Mouse (Mus musculus): ENCODE data around the gene Mrgprh. TPM values are rescaled to one million over a fixed set of nuclear protein-coding genes. Genes with fewer than 3 reads are reported as not detected.
"Not testable (repeated sequence)": the region's sequence is repeated elsewhere in the genome, so short reads cannot be mapped to it uniquely, and the experiment has no call there.

Gene Mrgprh
- polyA plus RNA-seq, 1 experiment from 2014 or later = not detected

- WGBS = 8% methylated on average over 14 of the region's 14 CpGs
- no peak overlapping the region for H3K27ac ChIP-seq
- no peaks in the 10 kb centered on the region for H3K4me1 ChIP-seq
- DNase-seq (ENCODE audit: extremely low spot score, low spot score) = peak; percentile 72
- H3K9me3 ChIP-seq = no peaks in the 10 kb centered on the region
- H3K36me3 ChIP-seq (replicated peaks) = no peaks in the 10 kb centered on the region
- 0 out of 2 replicates have a peak overlapping the region, but pooled peaks have one; percentile 1 for H3K4me3 ChIP-seq
- H3K27me3 ChIP-seq (ENCODE audit: poor library complexity, severe bottlenecking) = peaks cover 9% of the 10 kb centered on the region
These were observed 4.3 kb downstream of the Mrgprh start for GRCm38 (mm10) chr17:12880178-12880577.

GRCm38 (mm10) chr17:12881216-12881615 is 5.4 kb downstream of the Mrgprh start:
- WGBS = 77% methylated on average over 1 of the region's 1 CpGs
- Histone ChIP-seq H3K27ac (no peak overlapping the region), H3K36me3 (replicated peaks) (no peaks in the 10 kb centered on the region), H3K4me1 (no peaks in the 10 kb centered on the region), H3K9me3 (no peaks in the 10 kb centered on the region), H3K4me3 (no peak overlapping the region), H3K27me3 (ENCODE audit: poor library complexity, severe bottlenecking) (peaks cover 9% of the 10 kb centered on the region)
- no peak for DNase-seq (ENCODE audit: extremely low spot score, low spot score)

- Histone ChIP-seq H3K9me3 (no peaks in the 10 kb centered on the region), H3K36me3 (replicated peaks) (peaks cover 31% of the 10 kb centered on the region), H3K27ac (no peak overlapping the region), H3K4me3 (no peak overlapping the region), H3K27me3 (ENCODE audit: poor library complexity, severe bottlenecking) (no peaks in the 10 kb centered on the region), H3K4me1 (no peaks in the 10 kb centered on the region)
- 42% methylated on average over 6 of the region's 6 CpGs for WGBS
- DNase-seq (ENCODE audit: extremely low spot score, low spot score) = no peak
These were observed 10.8 kb downstream of the Mrgprh start for GRCm38 (mm10) chr17:12886620-12887019.

DNA sequence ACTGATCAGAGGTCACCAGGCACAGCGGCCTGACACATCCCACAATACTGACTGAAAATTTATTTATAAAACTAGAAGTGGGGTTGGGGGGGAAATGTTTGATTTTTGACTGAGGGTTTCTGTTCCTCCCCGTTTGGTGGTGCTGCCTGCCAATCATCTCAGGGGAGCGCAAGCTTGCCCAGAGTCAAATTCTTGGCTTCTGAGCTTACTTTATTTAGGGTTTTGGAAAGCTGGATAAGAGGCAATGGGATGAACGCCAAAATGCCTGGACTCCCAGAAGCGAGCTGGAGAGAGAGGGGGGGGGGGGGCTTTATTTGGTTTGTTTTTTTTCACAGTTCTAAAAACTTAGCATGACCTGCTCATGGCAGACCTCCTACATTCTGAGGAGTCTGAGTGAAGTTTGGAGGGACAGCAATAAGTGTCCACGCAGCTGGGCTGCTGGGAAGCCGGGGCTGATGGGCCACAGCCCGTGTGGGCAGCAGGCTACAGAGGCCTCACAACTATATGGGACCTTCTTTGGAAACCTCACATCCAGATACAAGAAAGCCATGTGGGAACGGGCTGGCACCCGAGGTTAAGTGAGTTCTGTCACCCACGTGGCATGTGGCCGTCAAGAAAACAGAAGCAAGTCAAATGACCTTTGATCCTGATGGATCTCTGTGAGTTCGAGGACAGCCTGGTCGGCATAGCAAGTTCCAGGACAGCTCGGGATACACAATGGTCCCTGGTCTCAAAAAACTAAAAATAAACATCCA is 11.4 kb downstream of the Mrgprh start:
- no peak overlapping the region for H3K27ac ChIP-seq
- H3K4me3 ChIP-seq = no peak overlapping the region
- H3K27me3 ChIP-seq (ENCODE audit: poor library complexity, severe bottlenecking) = no peaks in the 10 kb centered on the region
- no peaks in the 10 kb centered on the region for H3K4me1 ChIP-seq
- WGBS = 91% methylated on average over 15 of the region's 15 CpGs
- DNase-seq (ENCODE audit: extremely low spot score, low spot score) = no peak
- peaks cover 37% of the 10 kb centered on the region for H3K36me3 ChIP-seq (replicated peaks)
- no peaks in the 10 kb centered on the region for H3K9me3 ChIP-seq

GRCm38 (mm10) chr17:12891054-12891453 is 15.2 kb downstream of the Mrgprh start:
- Histone ChIP-seq H3K27ac (no peak overlapping the region), H3K4me3 (no peak overlapping the region), H3K27me3 (ENCODE audit: poor library complexity, severe bottlenecking) (no peaks in the 10 kb centered on the region), H3K4me1 (no peaks in the 10 kb centered on the region), H3K9me3 (no peaks in the 10 kb centered on the region), H3K36me3 (replicated peaks) (peaks cover 42% of the 10 kb centered on the region)
- no peak for DNase-seq (ENCODE audit: extremely low spot score, low spot score)
- 90% methylated on average over 4 of the region's 4 CpGs for WGBS

DNA sequence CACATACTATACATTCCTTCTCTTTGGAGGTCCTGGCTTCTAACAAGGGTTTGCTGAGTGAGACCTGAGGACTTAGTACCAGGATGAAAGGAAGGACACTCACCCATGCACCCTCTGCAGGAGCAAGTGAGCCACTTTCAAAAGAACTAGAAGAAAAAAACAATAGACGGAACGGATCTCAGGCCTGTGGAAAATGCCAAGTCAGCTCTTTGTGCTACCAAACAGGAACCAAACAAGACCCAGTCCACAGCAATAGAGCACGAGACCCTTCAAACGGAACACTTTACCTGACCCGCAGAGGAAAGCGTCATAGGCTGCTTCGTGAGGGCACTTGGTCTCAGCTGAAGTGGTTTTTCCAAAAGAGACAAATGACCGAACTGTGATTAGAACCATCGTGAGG is 16.2 kb downstream of the Mrgprh start:
- DNase-seq (ENCODE audit: extremely low spot score, low spot score) = no peak
- H3K27me3 ChIP-seq (ENCODE audit: poor library complexity, severe bottlenecking) = no peaks in the 10 kb centered on the region
- no peaks in the 10 kb centered on the region for H3K9me3 ChIP-seq
- H3K27ac ChIP-seq = no peak overlapping the region
- WGBS = 95% methylated on average over 9 of the region's 9 CpGs
- H3K4me1 ChIP-seq = no peaks in the 10 kb centered on the region
- no peak overlapping the region for H3K4me3 ChIP-seq
- H3K36me3 ChIP-seq (replicated peaks) = peaks cover 50% of the 10 kb centered on the region

DNA sequence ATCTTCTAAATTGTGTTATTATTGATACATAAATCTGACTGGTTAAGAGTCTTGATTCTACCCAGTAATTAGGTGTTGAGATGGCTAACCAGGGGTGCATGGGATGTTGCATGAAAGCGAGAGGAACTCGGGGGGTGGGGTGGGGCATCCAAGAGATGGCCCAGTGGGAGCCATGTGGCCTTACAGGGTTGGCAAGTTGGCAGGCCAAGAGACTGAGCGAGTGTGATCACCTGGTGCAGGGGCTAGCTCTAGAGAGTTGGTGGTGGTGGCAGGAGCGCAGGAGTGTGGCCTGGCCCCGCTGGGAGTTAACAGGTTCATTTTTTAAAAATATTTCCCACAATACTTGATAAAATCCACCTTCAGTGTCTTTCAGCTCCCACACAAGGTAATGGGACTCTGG is 21.8 kb downstream of the Mrgprh start:
- Histone ChIP-seq H3K36me3 (replicated peaks) (peaks cover 52% of the 10 kb centered on the region), H3K27me3 (ENCODE audit: poor library complexity, severe bottlenecking) (no peaks in the 10 kb centered on the region), H3K4me1 (peaks cover 5% of the 10 kb centered on the region), H3K27ac (peak overlapping the region; percentile 63), H3K4me3 (no peak overlapping the region), H3K9me3 (no peaks in the 10 kb centered on the region)
- DNase-seq (ENCODE audit: extremely low spot score, low spot score) = no peak
- 81% methylated on average over 5 of the region's 5 CpGs for WGBS

- H3K27ac ChIP-seq = peak overlapping the region; percentile 71; the same call in 1 of the 2 replicates
- H3K27me3 ChIP-seq (ENCODE audit: poor library complexity, severe bottlenecking); DNase-seq (ENCODE audit: extremely low spot score, low spot score); H3K4me3 ChIP-seq; H3K9me3 ChIP-seq: not testable (repeated sequence)
- peaks cover 13% of the 10 kb centered on the region for H3K4me1 ChIP-seq
- 51% methylated on average over 2 of the region's 2 CpGs for WGBS
- peaks cover 56% of the 10 kb centered on the region for H3K36me3 ChIP-seq (replicated peaks)
These were observed 22.8 kb downstream of the Mrgprh start for GRCm38 (mm10) chr17:12898607-12899006.

DNA sequence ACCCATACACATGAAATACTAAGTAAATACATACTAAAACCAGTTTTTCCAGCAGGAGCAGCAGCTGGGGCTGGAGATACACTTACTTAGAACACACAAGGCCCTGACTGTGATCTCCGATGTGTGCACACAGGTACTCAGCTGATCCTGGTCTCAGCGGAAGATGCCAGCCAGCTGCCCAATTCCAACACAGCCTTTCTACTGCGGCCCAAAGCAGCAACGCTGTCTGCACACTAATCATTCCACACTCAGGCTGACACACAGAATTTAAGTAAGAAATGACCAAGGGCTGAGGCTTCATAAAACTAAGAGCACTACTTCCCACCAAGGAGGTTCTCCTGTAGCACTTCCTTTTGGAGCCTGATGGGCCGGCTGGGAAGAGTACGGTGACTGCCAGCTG is 26.5 kb downstream of the Mrgprh start:
- 95% methylated on average over 6 of the region's 6 CpGs for WGBS
- peaks cover 18% of the 10 kb centered on the region for H3K4me1 ChIP-seq
- no peaks in the 10 kb centered on the region for H3K9me3 ChIP-seq
- H3K36me3 ChIP-seq (replicated peaks) = peaks cover 65% of the 10 kb centered on the region
- no peak overlapping the region for H3K27ac ChIP-seq
- no peak overlapping the region for H3K4me3 ChIP-seq
- DNase-seq (ENCODE audit: extremely low spot score, low spot score) = no peak
- no peaks in the 10 kb centered on the region for H3K27me3 ChIP-seq (ENCODE audit: poor library complexity, severe bottlenecking)

DNA sequence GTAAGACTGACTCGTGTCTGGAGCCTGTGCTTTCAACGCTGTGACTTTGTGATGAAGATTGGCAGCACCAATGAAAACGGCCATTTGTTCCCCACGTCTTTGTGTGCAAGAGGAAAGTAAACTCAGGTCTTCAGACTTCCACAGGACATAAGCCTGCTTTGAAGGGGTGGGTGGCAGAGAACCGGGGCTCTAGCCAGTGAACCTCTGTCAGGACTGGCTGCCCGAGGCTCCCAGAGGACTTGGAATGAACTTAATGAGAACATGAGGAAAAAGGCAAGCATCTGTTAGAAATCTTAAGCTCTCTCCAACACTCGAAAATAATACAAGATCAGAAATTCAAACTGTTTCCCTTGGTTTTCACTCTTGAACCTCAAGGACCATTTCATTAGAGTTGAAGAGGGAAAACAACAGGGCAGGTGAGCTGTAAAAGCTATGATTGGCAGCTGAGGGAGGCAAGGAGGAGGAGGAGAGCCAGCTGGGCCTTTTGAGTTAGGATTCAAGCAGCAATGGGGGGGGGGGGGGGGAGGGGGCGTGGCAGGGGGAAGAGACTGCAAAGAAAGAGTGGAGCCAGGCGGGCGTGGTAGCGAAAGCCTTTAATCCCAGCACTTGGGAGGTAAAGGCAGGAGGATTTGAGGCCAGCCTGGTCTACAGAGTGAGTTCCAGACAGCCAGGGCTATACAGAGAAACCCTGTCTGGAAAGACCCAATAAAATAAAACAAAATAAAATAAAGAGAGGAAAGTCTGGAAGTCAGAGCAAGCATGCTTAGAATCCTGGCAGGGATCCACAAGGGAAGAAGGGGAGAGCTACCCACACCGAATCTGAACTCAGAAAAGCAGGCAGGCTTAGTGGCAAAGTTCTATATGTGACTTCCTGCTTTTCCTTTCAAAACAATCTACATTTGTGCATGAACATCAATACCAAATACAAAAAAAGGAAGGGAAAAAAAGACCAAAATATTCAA is 27.8 kb downstream of the Mrgprh start:
- H3K27me3 ChIP-seq (ENCODE audit: poor library complexity, severe bottlenecking) = no peaks in the 10 kb centered on the region
- peaks cover 13% of the 10 kb centered on the region for H3K4me1 ChIP-seq
- peak; percentile 55 for DNase-seq (ENCODE audit: extremely low spot score, low spot score)
- no peaks in the 10 kb centered on the region for H3K9me3 ChIP-seq
- H3K36me3 ChIP-seq (replicated peaks) = peaks cover 59% of the 10 kb centered on the region
- peak overlapping the region; percentile 66 for H3K27ac ChIP-seq
- WGBS = 28% methylated on average over 11 of the region's 12 CpGs
- H3K4me3 ChIP-seq = no peak overlapping the region

GRCm38 (mm10) chr17:12904349-12904748 is 28.5 kb downstream of the Mrgprh start:
- WGBS = 77% methylated on average over 1 of the region's 1 CpGs
- Histone ChIP-seq H3K4me1 (peaks cover 13% of the 10 kb centered on the region), H3K9me3 (no peaks in the 10 kb centered on the region), H3K4me3 (no peak overlapping the region), H3K27ac (no peak overlapping the region), H3K27me3 (ENCODE audit: poor library complexity, severe bottlenecking) (no peaks in the 10 kb centered on the region), H3K36me3 (replicated peaks) (peaks cover 56% of the 10 kb centered on the region)
- DNase-seq (ENCODE audit: extremely low spot score, low spot score) = no peak

GRCm38 (mm10) chr17:12905810-12906209 is 30.0 kb downstream of the Mrgprh start:
- Histone ChIP-seq H3K27me3 (ENCODE audit: poor library complexity, severe bottlenecking) (no peaks in the 10 kb centered on the region), H3K4me1 (peaks cover 13% of the 10 kb centered on the region), H3K4me3 (no peak overlapping the region), H3K9me3 (no peaks in the 10 kb centered on the region), H3K27ac (no peak overlapping the region), H3K36me3 (replicated peaks) (peaks cover 61% of the 10 kb centered on the region)
- WGBS = 90% methylated on average over 4 of the region's 4 CpGs
- no peak for DNase-seq (ENCODE audit: extremely low spot score, low spot score)

- Histone ChIP-seq H3K9me3 (no peaks in the 10 kb centered on the region), H3K4me1 (peaks cover 13% of the 10 kb centered on the region), H3K4me3 (no peak overlapping the region), H3K27ac (no peak overlapping the region), H3K27me3 (ENCODE audit: poor library complexity, severe bottlenecking) (no peaks in the 10 kb centered on the region), H3K36me3 (replicated peaks) (peaks cover 61% of the 10 kb centered on the region)
- WGBS = 91% methylated on average over 9 of the region's 9 CpGs
- no peak for DNase-seq (ENCODE audit: extremely low spot score, low spot score)
These were observed 30.6 kb downstream of the Mrgprh start for GRCm38 (mm10) chr17:12906436-12906835.

Data from forebrain, embryonic 10.5 days (tissue).